In genomic region chr13:47549626-47550025, GRCm38 (mm10) we compare ENCODE assay signal across 13 mouse cellular contexts.
"Had no signal": no experiment of that assay in that cellular context is flagged by ENCODE, and none has a peak within 500 bp of the region (broad histone marks: within the 10 kb centered on the region; RNA-seq: fewer than 3 reads in every experiment).

No protein-coding gene starts in this region.

- H3K27ac ChIP-seq: kidney, embryonic 15.5 days; limb, embryonic 12.5 days; liver, embryonic 13.5 days; neural tube, embryonic 13.5 days; stomach, postnatal 0 days had no signal

- H3K9me3 ChIP-seq: kidney, embryonic 15.5 days; limb, embryonic 12.5 days; liver, embryonic 13.5 days; neural tube, embryonic 13.5 days had no signal

- ATAC-seq: intestine, embryonic 16.5 days; liver, postnatal 0 days had no signal

- H3K27me3 ChIP-seq: kidney, embryonic 15.5 days; limb, embryonic 12.5 days; liver, embryonic 13.5 days; neural tube, embryonic 13.5 days had no signal

- H3K4me3 ChIP-seq: kidney, embryonic 15.5 days; limb, embryonic 12.5 days; liver, embryonic 13.5 days; neural tube, embryonic 13.5 days had no signal

- H3K4me2 ChIP-seq: kidney, embryonic 15.5 days; limb, embryonic 12.5 days; liver, embryonic 13.5 days; neural tube, embryonic 13.5 days had no signal

- H3K9ac ChIP-seq: kidney, embryonic 15.5 days; limb, embryonic 12.5 days; liver, embryonic 13.5 days; liver, postnatal 0 days; neural tube, embryonic 13.5 days had no signal

- H3K4me1 ChIP-seq: kidney, embryonic 15.5 days; limb, embryonic 12.5 days; liver, embryonic 13.5 days; neural tube, embryonic 13.5 days had no signal

- DNase-seq: kidney, adult 2 months; kidney, postnatal 14 days; liver; liver, embryonic 13.5 days; liver, postnatal 0 days; right cerebral cortex, adult 18-20 months; right cerebral cortex, postnatal 25 days; thymus, postnatal 14 days had no signal

- H3K36me3 ChIP-seq: kidney, embryonic 15.5 days; limb, embryonic 12.5 days; liver, embryonic 13.5 days; neural tube, embryonic 13.5 days had no signal
